Mouse (Mus musculus): ENCODE measurements around the gene Enoph1.

- TF ChIP-seq CTCF (IDR thresholded peaks at IDR 0.05; ENCODE audit: borderline replicate concordance, control insufficient read depth, extremely low read depth, insufficient read depth, low read length, poor library complexity) (no peak), POLR2A (IDR thresholded peaks at IDR 0.05; ENCODE audit: control insufficient read depth, extremely low read depth, insufficient read depth, low read length, poor library complexity) (no peak)
Measured at GRCm38 (mm10) chr5:100110581-100110980, 70.8 kb downstream of the Enoph1 start.
